Mouse (Mus musculus) CH12.LX (cell line): ENCODE measurements around the gene Smyd4. TPM values are rescaled to one million over a fixed set of nuclear protein-coding genes. Genes with fewer than 3 reads are reported as not detected.

Experiments used
- DNase-seq: peaks from one replicate; pipeline ENCODE4 v3.0.0-alpha.2; 2013; ENCODE audit errors: extremely low read depth
- H3K27ac ChIP-seq: 2 replicates; pipeline ENCODE4 v1.5.1; 2012; ENCODE audit warnings: low read depth, mild to moderate bottlenecking, control low read depth, moderate library complexity; ENCODE audit not compliant: insufficient read depth
- H3K27me3 ChIP-seq: replicated peaks from 2 replicates; pipeline ENCODE3; 2012; ENCODE audit warnings: inconsistent platforms
- H3K36me3 ChIP-seq, 2 experiments: replicated peaks in 1 of 2; 2 replicates each; pipeline versions ENCODE3 to v1.6.1; 2012; ENCODE audit warnings: inconsistent platforms in 1 of 2, low read length in 1 of 2, mild to moderate bottlenecking in 1 of 2, mixed read lengths in 1 of 2, moderate library complexity in 1 of 2; ENCODE audit not compliant: control insufficient read depth in 1 of 2, insufficient read depth in 1 of 2
- H3K4me1 ChIP-seq, 2 experiments: 2 replicates each; pipeline ENCODE4 v1.6.1; 2012; ENCODE audit warnings: inconsistent platforms in 1 of 2, moderate library complexity in 1 of 2; ENCODE audit not compliant: insufficient read depth in 2 of 2, control insufficient read depth in 1 of 2
- H3K4me2 ChIP-seq: 2 replicates; pipeline ENCODE4 v1.6.1; 2012; ENCODE audit warnings: low read depth, mild to moderate bottlenecking, control low read depth; ENCODE audit not compliant: poor library complexity, insufficient read depth, severe bottlenecking
- H3K4me3 ChIP-seq, 3 experiments: fragments of 150-350 bp in 1 of 3; sonication (generic) in 1 of 3; replicated peaks in 1 of 3; 2 replicates each; pipeline versions ENCODE3 to v1.5.1; 2011 to 2012; ENCODE audit warnings: low read depth in 2 of 3, low read length in 2 of 3, mild to moderate bottlenecking in 2 of 3, moderate library complexity in 2 of 3, control low read depth in 1 of 3, improper control_type of control experiment in 1 of 3, inconsistent platforms in 1 of 3, mixed read lengths in 1 of 3; ENCODE audit not compliant: poor library complexity in 1 of 3
- H3K79me2 ChIP-seq: replicated peaks from 2 replicates; pipeline ENCODE4 v1.6.1; 2012; ENCODE audit warnings: mild to moderate bottlenecking, moderate library complexity; ENCODE audit not compliant: control insufficient read depth, poor library complexity, insufficient read depth, severe bottlenecking; ENCODE audit errors: extremely low read depth
- H3K9ac ChIP-seq: 2 replicates; pipeline ENCODE4 v1.6.1; 2012; ENCODE audit warnings: low read depth, mild to moderate bottlenecking, control low read depth, moderate library complexity; ENCODE audit not compliant: insufficient read depth
- H3K9me3 ChIP-seq: replicated peaks from 2 replicates; pipeline ENCODE3; 2012; ENCODE audit warnings: low read length, inconsistent platforms, mixed read lengths
- CTCF ChIP-seq, 2 experiments: IDR thresholded peaks in 1 of 2; conservative IDR thresholded peaks in 1 of 2; 2 replicates each; pipeline ENCODE4 v1.5.1; 2011 to 2012; ENCODE audit warnings: low read depth in 2 of 2, low read length in 2 of 2, improper control_type of control experiment in 1 of 2, inconsistent platforms in 1 of 2, mild to moderate bottlenecking in 1 of 2, moderate library complexity in 1 of 2
- ELF1 ChIP-seq: IDR thresholded peaks from 2 replicates; pipeline ENCODE4 v1.6.1; 2014; ENCODE audit warnings: low read depth, mild to moderate bottlenecking, inconsistent platforms, low read length, improper control_type of control experiment
- HCFC1 ChIP-seq: IDR thresholded peaks from 2 replicates; pipeline ENCODE4 v1.6.1; 2012; ENCODE audit warnings: low read depth, mild to moderate bottlenecking, inconsistent platforms, low read length, improper control_type of control experiment
- IRF4 ChIP-seq: IDR thresholded peaks from 2 replicates; pipeline ENCODE4 v1.6.1; 2014; ENCODE audit warnings: low read depth, mild to moderate bottlenecking, inconsistent platforms, low read length, improper control_type of control experiment
- KAT2A ChIP-seq: IDR thresholded peaks from 2 replicates; pipeline ENCODE4 v1.6.1; 2012; ENCODE audit warnings: low read length, improper control_type of control experiment, inconsistent platforms; ENCODE audit not compliant: insufficient replicate concordance
- MAFK ChIP-seq: IDR thresholded peaks from 2 replicates; pipeline ENCODE4 v1.6.1; 2011; ENCODE audit warnings: low read length, improper control_type of control experiment; ENCODE audit not compliant: insufficient replicate concordance
- MEF2A ChIP-seq: IDR thresholded peaks from 2 replicates; pipeline ENCODE4 v1.6.1; 2014; ENCODE audit warnings: low read depth, mild to moderate bottlenecking, inconsistent platforms, low read length, improper control_type of control experiment, borderline replicate concordance
- MXI1 ChIP-seq: IDR thresholded peaks from 2 replicates; pipeline ENCODE4 v1.6.1; 2011; ENCODE audit warnings: mild to moderate bottlenecking, low read depth, low read length, improper control_type of control experiment
- PAX5 ChIP-seq: IDR thresholded peaks from 2 replicates; pipeline ENCODE4 v1.6.1; 2012; ENCODE audit warnings: low read length, inconsistent platforms, mixed read lengths
- RCOR1 ChIP-seq: conservative IDR thresholded peaks from 2 replicates; pipeline ENCODE4 v1.6.1; 2012; ENCODE audit warnings: low read depth, mild to moderate bottlenecking, inconsistent platforms, low read length, improper control_type of control experiment
- SIN3A ChIP-seq: IDR thresholded peaks from 2 replicates; pipeline ENCODE4 v1.6.1; 2012; ENCODE audit warnings: low read length, improper control_type of control experiment, inconsistent platforms
- SMC3 ChIP-seq: IDR thresholded peaks from 2 replicates; pipeline ENCODE4 v1.6.1; 2011; ENCODE audit warnings: low read depth, low read length, improper control_type of control experiment
- USF1 ChIP-seq: IDR thresholded peaks from 2 replicates; pipeline ENCODE4 v1.6.1; 2014; ENCODE audit warnings: low read depth, mild to moderate bottlenecking, inconsistent platforms, low read length, improper control_type of control experiment
- USF2 ChIP-seq: conservative IDR thresholded peaks from 2 replicates; pipeline ENCODE4 v1.6.1; 2011; ENCODE audit warnings: low read depth, low read length, improper control_type of control experiment
- ZKSCAN1 ChIP-seq: IDR thresholded peaks from 2 replicates; pipeline ENCODE4 v1.6.1; 2012; ENCODE audit warnings: low read depth, inconsistent platforms, low read length, improper control_type of control experiment, borderline replicate concordance
- dilution Hi-C: fragments of 300-500 bp; cut with MboI; formaldehyde crosslinking; loops from 2 replicates; pipeline ENCODE4 v1.14.3; 2020; ENCODE audit warnings: low sequenced_read_pairs; ENCODE audit not compliant: extremely low pct_unique_long_range_greater_than_20kb, extremely low pct_ligation_motif_present
- in situ Hi-C: fragments of 300-500 bp; cut with MboI; formaldehyde crosslinking; loops from 3 replicates; pipeline ENCODE4 v1.14.3; 2019; ENCODE audit warnings: low sequenced_read_pairs, low pct_ligation_motif_present, low pct_unique_long_range_greater_than_20kb, mixed read lengths
- polyA plus RNA-seq: library from polyadenylated mRNA; unstranded; fragments of >175 nt; gene quantifications from 2 replicates; pipeline ENCODE4 v1.2.1, GENCODE M21; 2012; ENCODE audit warnings: low read depth; ENCODE audit not compliant: insufficient read length
- total RNA-seq, 2 experiments: library from RNA; depleted of rRNA; stranded (reverse); fragments of 300-350 nt in 1 of 2; fragments of >200 nt in 1 of 2; gene quantifications; 2 replicates each; pipeline ENCODE4 v1.2.3; 2012 to 2014

Gene Smyd4
- total and polyA plus RNA-seq, 3 experiments, result 11.8 to 15.4 (median 13.9) TPM

GRCm38 (mm10) chr11:75304797-75305196, 43.4 kb upstream of the Smyd4 start:
- Histone ChIP-seq H3K4me3 (no peak overlapping the region), H3K27me3 (no peaks in the 10 kb centered on the region), H3K9me3 (no peaks in the 10 kb centered on the region), H3K9ac (no peak overlapping the region), H3K79me2 (no peaks in the 10 kb centered on the region), H3K4me1 (peaks cover 0 to 10% of the 10 kb centered on the region in 2 experiments; a peak in 2 of 4 replicates), H3K4me2 (no peak overlapping the region), H3K36me3 (peaks cover 80 to 96% of the 10 kb centered on the region in 2 experiments), H3K27ac (no peak overlapping the region)
- no peak for TF ChIP-seq CTCF (conservative IDR thresholded peaks at IDR 0.05 in 1 of 2, IDR thresholded peaks at IDR 0.05 in 1 of 2; ENCODE audit: low read depth in 2 of 2, low read length in 2 of 2)
- TF ChIP-seq ELF1, result no peak
- no peak for TF ChIP-seq SIN3A
- TF ChIP-seq PAX5, result no peak
- no peak for TF ChIP-seq IRF4
- no peak for TF ChIP-seq MAFK
- no peak for TF ChIP-seq SMC3
- no peak for TF ChIP-seq USF2
- TF ChIP-seq USF1, result no peak
- TF ChIP-seq RCOR1, result no peak
- dilution Hi-C loops (no loop called here), in situ Hi-C loops (no loop called here)
- no peak for DNase-seq

GRCm38 (mm10) chr11:75308650-75309049, 39.6 kb upstream of the Smyd4 start:
- DNase-seq, result no peak
- Histone ChIP-seq H3K79me2 (no peaks in the 10 kb centered on the region), H3K9ac (no peak overlapping the region), H3K4me3 (no peak overlapping the region), H3K4me2 (no peak overlapping the region), H3K4me1 (no peaks in the 10 kb centered on the region), H3K36me3 (peaks cover 85 to 96% of the 10 kb centered on the region in 2 experiments)
- in situ Hi-C loops, result no loop called here
- TF ChIP-seq KAT2A, result no peak
- TF ChIP-seq MXI1, result no peak
- TF ChIP-seq ZKSCAN1, result no peak
- TF ChIP-seq SMC3, result no peak
- TF ChIP-seq USF2, result no peak
- no peak for TF ChIP-seq CTCF (conservative IDR thresholded peaks at IDR 0.05 in 1 of 2, IDR thresholded peaks at IDR 0.05 in 1 of 2; ENCODE audit: low read depth in 2 of 2, low read length in 2 of 2)
- TF ChIP-seq HCFC1, result no peak
- no peak for TF ChIP-seq MAFK
- TF ChIP-seq MEF2A, result no peak
- TF ChIP-seq RCOR1, result no peak
- TF ChIP-seq, all 38 proteins: peak for 0
- no peaks in the 10 kb centered on the region for H3K9me3 ChIP-seq
- H3K27ac ChIP-seq, result no peak overlapping the region
- dilution Hi-C loops, result no loop called here
- no peaks in the 10 kb centered on the region for H3K27me3 ChIP-seq
